Mouse (Mus musculus): Measurements from ENCODE around the gene Tmem74b.

The Tmem74b gene

DNA sequence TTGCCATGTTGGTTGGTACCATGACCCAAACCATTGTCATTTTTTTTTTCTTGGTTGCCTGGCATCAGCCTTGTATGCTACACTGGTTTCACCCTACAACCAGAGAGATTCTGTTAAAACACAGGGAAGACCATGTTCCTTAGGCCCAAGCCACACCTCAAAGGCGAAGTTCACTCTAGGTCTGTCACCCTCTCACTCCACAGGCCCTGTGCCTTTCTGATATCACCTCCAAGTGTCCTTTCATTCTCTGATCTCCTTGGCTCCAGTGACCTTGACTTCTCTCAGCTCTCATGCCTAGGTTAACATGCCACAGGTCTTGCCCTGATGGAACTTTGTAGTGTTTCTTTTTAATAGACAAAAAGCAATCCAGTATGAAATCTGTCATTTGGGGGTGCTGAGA is 40.3 kb downstream of the Tmem74b start:
- no peak for DNase-seq (ENCODE audit: low spot score in 2 of 2)

DNA sequence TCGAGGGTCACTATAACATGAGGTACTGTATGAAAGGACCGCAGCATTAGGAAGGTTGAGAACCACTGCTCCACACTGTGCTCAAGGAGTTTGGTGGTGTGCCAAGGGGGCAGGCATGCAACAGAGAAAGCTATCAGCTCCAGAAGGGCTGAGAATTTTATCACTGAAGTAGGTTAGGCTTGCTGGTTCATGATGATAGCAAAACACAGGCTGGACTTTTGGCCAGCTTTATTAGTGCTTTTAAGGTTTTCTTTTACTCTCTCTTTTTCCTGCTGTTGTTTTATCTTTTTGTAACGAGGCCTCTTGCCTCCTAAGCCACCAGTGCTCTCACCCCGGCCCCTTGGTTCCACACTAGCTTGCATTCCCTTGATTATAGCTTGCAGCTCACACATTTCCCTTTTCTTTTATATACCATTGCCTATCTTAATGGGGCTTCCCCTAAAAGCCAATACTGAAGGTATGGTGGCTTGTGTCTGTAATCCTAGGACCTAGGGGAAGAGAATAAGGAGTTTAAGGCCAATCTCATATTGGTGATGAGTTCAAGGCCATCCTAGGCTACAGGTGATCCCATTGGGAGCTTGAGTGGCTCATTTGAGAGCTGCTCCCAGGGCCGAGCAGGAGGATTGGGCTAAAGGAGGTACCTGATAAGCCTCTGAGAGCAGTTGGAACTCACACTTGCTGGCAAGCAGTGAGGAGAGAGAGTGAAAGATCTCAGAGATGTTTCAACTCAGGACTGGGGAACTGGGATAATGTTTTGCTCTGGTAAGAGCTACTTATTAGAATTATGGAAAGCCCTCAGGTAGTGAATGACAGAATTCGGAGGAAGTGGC is 41.3 kb downstream of the Tmem74b start:
- no peak for DNase-seq (ENCODE audit: low spot score in 2 of 2)

DNA sequence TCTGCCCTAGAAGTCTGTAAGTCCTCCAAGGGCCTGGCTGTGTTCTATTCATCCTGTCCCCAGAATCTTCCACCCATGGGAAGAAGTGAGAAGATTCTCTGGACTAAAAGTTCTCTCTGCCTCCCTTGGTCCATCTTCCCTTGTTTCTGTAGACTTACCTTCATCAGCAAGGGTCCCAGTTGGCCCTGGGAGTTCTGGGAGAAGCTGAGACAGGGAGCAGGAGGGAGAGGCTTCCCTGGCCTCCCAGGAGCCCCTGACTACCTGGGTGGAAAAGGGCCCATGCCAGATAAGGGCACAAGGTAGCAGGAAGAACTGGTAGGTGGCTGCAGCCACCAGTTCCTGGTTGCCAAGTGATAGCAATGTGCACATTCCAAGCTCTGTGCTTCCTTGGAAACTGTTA is 42.0 kb downstream of the Tmem74b start, which contains the start of gene Psmf1:
Psmf1 (minus strand) TSS at position 342 of the 400 bp plus-strand sequence.
- no peak for DNase-seq (ENCODE audit: low spot score in 2 of 2)

DNA sequence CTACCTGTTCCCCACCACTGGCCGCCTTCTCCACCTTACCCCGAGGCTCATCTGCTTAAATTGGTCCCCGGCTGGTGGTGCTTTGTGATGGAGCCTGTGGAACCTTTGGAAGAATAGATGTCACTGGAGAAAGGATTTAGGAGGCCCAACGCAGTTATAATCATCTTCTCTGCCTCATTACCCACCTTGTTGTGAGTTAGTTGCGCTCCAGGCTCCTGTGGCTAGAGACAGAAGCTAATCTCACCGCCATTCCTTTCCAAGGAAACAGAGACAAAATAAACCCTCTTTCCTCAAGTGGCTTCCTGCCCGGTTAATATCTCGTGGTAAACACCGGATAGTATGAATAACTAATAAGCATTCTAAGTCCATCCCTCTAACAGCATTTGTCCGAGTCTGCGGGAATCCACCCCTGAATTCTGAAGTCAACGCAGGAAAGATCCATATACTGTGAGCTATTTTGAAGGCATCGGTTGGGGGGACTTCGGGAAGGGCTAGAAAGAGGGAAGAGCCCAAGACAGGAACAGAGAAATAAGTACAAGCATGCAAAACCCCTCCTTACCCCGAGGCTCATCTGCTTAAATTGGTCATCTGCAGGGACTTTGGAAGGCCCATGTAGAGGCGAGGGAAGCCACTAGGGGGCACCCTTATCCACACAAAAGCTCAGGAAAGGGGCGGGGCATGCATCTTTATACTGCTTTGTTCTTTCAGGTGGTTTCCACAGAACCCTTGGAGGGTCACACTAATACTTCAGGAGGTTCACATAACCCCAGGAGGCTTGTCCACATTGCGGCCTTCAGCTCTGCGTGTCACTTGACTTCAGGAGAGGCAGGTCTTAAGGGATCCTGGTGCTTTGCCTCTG is 46.3 kb downstream of the Tmem74b start:
- DNase-seq (ENCODE audit: low spot score in 2 of 2): peak; percentile 35 to 72

DNA sequence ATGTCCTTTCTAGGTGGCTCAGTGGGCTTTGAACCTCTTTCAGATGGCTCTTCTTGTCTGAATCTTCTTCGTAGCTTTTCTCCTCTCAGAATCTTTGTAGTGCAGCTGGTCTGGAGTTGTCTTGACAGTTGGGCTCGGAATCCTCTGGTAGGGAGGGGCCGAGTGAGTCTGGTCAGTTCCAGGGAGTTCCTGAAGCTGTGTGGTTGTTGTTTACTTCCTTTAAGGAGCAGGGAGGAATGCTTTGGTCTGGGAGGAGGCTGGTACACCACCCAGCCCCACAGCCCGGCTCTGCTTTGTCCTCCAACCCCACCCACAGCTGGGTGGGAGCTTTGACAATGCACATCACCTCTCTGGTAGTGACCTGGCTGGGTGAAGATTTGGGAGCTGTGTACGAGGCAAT is 49.5 kb downstream of the Tmem74b start:
- no peak for DNase-seq (ENCODE audit: low spot score in 2 of 2)

DNA sequence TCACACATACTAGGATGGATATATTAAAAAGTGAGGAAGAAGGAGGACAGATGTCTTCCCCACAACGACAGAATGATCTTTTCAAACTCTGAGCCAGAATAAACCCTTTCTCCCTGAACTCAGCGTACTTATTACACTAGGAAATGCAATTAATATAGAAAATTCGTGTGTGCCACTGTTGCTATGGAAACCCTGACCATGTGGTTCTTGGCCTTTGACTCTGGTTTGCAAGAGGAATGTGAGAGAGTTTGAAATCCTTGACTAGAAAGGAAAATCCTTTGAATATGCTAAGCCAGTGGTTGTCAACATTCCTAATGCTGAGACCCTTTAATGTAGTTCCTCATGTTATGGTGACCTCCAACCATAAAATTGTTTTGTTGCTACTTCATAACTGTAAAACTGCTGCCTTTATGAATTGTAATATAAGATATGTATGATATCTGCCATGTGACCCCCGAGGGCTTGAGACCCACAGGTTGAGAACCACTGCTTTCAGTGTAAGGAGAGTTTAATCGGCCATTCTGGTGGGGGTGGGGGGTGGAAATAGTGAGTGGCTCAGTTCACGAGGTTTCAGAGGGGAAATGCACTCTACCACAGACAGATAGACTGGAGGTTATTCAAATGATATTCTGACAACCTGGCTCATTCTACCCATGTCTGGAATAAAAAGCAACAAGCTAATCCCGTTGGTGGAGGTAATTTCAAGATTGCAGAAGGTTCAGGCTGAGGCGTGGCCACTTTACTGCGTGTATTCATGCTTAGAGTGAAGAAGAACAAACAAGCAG is 54.7 kb downstream of the Tmem74b start:
- DNase-seq (ENCODE audit: low spot score in 2 of 2): no peak

DNA sequence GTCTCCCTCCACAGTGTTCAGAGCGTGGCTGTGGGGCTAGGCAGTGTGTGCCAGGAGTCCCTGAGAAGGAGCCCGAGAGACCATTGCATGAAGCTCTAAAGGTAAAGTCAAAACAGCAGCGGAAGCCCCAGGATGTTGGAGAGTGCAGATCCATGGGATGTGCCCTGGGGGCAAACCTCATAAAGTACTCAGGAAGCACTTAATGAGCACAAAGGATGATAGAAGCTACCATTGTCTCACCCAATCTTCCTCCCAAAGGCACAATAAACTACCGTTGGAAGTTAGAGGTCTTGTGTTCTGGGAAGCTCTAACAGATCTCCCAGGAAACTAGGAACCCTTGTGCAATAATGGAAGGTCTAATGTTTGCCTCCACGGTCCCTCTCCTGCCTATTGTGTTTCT is 55.6 kb downstream of the Tmem74b start:
- no peak for DNase-seq (ENCODE audit: low spot score in 2 of 2)

DNA sequence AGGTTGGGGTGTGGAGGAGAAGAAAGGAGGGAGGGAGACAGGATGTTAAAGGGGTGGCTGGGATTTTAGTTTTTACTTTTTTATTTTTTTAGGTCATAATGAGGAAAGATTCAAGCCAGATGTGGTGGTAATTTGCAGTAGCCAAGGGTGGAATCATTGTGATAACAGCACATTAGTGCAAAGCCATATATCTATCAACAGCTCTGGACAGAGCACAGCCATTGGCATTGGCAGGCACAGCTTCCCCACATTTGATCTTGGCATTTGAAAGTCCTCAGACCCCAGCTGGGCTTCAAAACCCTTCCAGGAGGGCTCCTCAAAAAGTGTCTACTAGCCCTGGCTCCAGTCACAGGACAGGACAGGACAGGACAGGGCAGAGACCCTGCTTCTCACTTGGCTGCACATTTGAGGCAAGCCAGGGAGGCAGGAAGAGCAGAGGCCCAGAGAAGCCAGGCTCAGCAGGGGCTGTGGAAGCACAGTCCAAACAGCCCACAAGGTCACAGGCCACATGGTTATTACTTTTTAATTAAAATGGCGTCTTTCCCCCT is 57.1 kb downstream of the Tmem74b start:
- no peak for DNase-seq (ENCODE audit: low spot score in 2 of 2)

Data from thymus, postnatal 10 days (tissue).